Mouse (Mus musculus): ENCODE data around the gene BC017158. TPM values are rescaled to one million over a fixed set of nuclear protein-coding genes. Genes with fewer than 3 reads are reported as not detected.

BC017158 gene
- polyA plus RNA-seq, 1 experiment from 2014 or later = 20.0 TPM

- H3K4me1 ChIP-seq (replicated peaks) = peaks cover 31% of the 10 kb centered on the region
- no peak for ATAC-seq (ENCODE audit: insufficient number of reproducible peaks, low FRiP score)
- no peaks in the 10 kb centered on the region for H3K27me3 ChIP-seq (replicated peaks)
- H3K9me3 ChIP-seq (replicated peaks) = no peaks in the 10 kb centered on the region
- H3K4me3 ChIP-seq = no peak overlapping the region
- peak overlapping the region; percentile 21; the same call in 1 of the 2 replicates for H3K9ac ChIP-seq
- H3K36me3 ChIP-seq = peaks cover 68% of the 10 kb centered on the region
- WGBS = 90% methylated on average over 18 of the region's 18 CpGs
- no peak overlapping the region for H3K27ac ChIP-seq (ENCODE audit: poor library complexity, severe bottlenecking)
- H3K4me2 ChIP-seq = no peak overlapping the region
These were observed 53.5 kb downstream of the BC017158 start for GRCm38 (mm10) chr7:128244410-128245025.

DNA sequence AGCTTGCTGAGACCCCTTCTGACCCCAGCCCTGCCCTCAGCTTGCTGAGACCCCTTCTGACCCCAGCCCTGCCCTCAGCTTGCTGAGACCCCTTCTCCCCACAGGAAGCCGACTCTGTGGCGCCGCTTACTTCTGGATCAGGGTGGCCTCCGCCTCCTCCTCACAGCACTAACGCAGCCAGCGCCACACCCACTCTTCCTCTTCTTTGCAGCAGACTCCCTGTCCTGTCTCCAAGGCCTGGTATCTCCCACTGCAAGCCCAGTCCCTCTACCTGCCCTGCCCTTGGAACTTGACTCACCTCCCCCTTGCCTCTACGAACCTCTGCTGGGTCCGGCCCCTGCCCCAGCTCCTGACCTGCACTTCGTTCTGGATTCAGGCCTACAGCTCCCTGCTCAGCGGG lies 54.0 kb downstream of the BC017158 start:
- 0 out of 2 replicates have a peak overlapping the region, but pooled peaks have one; percentile 21 for H3K9ac ChIP-seq
- no peak overlapping the region for H3K4me3 ChIP-seq
- 65% methylated on average over 10 of the region's 10 CpGs for WGBS
- H3K4me1 ChIP-seq (replicated peaks) = peaks cover 32% of the 10 kb centered on the region
- no peak overlapping the region for H3K27ac ChIP-seq (ENCODE audit: poor library complexity, severe bottlenecking)
- no peak overlapping the region for H3K4me2 ChIP-seq
- H3K9me3 ChIP-seq (replicated peaks) = no peaks in the 10 kb centered on the region
- peaks cover 63% of the 10 kb centered on the region for H3K36me3 ChIP-seq
- no peaks in the 10 kb centered on the region for H3K27me3 ChIP-seq (replicated peaks)
- no peak for ATAC-seq (ENCODE audit: insufficient number of reproducible peaks, low FRiP score)

GRCm38 (mm10) chr7:128242331-128242730 lies 55.6 kb downstream of the BC017158 start:
- no peak overlapping the region for H3K9ac ChIP-seq

DNA sequence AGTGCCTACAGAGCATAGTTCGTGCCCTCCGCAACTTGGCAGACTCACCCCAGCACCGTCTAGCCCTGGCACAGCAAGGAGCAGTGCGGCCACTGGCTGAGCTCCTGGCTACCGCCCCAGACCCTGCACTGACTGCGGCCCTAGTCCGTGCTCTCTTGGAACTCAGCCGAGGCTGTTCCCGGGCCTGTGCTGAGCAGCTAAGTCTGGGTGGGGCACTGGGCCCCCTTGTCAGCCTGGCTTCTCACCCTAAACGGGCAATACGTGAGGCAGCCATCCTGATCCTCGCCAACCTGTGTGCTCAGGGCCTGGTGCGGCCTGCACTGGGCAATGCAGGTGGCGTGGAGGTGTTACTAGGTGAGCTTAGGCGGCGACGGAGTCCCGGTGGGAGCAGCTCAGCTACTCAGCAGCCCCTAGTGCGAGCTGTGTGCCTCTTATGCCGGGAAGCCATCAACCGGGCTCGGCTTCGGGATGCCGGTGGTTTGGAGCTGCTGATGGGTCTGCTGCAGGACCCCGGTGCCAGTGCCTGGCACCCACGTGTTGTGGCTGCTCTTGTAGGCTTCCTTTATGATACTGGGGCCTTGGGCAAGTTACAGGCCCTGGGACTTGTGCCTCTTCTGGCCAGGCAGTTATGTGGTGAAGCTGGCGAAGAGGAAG lies 57.7 kb downstream of the BC017158 start:
- no peak for ATAC-seq (ENCODE audit: insufficient number of reproducible peaks, low FRiP score)
- Histone ChIP-seq H3K36me3 (peaks cover 60% of the 10 kb centered on the region), H3K9ac (no peak overlapping the region), H3K27me3 (replicated peaks) (no peaks in the 10 kb centered on the region), H3K4me3 (no peak overlapping the region), H3K4me2 (no peak overlapping the region), H3K4me1 (replicated peaks) (peaks cover 16% of the 10 kb centered on the region), H3K27ac (ENCODE audit: poor library complexity, severe bottlenecking) (no peak overlapping the region), H3K9me3 (replicated peaks) (no peaks in the 10 kb centered on the region)
- WGBS = 95% methylated on average over 27 of the region's 27 CpGs

More at GRCm38 (mm10) chr7:128242331-128242730, 55.6 kb downstream of the BC017158 start:
- ATAC-seq (ENCODE audit: insufficient number of reproducible peaks, low FRiP score) = no peak
- Histone ChIP-seq H3K9me3 (replicated peaks) (no peaks in the 10 kb centered on the region), H3K27ac (ENCODE audit: poor library complexity, severe bottlenecking) (no peak overlapping the region), H3K4me3 (no peak overlapping the region), H3K27me3 (replicated peaks) (no peaks in the 10 kb centered on the region), H3K36me3 (peaks cover 54% of the 10 kb centered on the region), H3K4me2 (no peak overlapping the region), H3K4me1 (replicated peaks) (peaks cover 22% of the 10 kb centered on the region)
- WGBS = 95% methylated on average over 16 of the region's 16 CpGs

GRCm38 (mm10) chr7:128238991-128239390 lies 59.0 kb downstream of the BC017158 start:
- no peaks in the 10 kb centered on the region for H3K27me3 ChIP-seq (replicated peaks)
- 0 out of 2 replicates have a peak overlapping the region, but pooled peaks have one; percentile 51 for H3K9ac ChIP-seq
- peaks cover 51% of the 10 kb centered on the region for H3K36me3 ChIP-seq
- H3K4me2 ChIP-seq = peak overlapping the region; percentile 77
- peak overlapping the region; percentile 78 for H3K4me3 ChIP-seq
- ATAC-seq (ENCODE audit: insufficient number of reproducible peaks, low FRiP score) = no peak
- H3K4me1 ChIP-seq (replicated peaks) = peaks cover 16% of the 10 kb centered on the region
- H3K9me3 ChIP-seq (replicated peaks) = no peaks in the 10 kb centered on the region
- H3K27ac ChIP-seq (ENCODE audit: poor library complexity, severe bottlenecking) = peak overlapping the region; percentile 87
- WGBS = 25% methylated on average over 4 of the region's 4 CpGs

- Histone ChIP-seq H3K27me3 (replicated peaks) (no peaks in the 10 kb centered on the region), H3K9me3 (replicated peaks) (no peaks in the 10 kb centered on the region), H3K27ac (ENCODE audit: poor library complexity, severe bottlenecking) (peak within 1 kb of the TSS; percentile 97), H3K9ac (peak within 1 kb of the TSS; percentile 85), H3K4me1 (replicated peaks) (peaks cover 16% of the 10 kb centered on the region), H3K4me3 (peak within 1 kb of the TSS; percentile 78), H3K4me2 (peak within 1 kb of the TSS; percentile 78), H3K36me3 (peaks cover 47% of the 10 kb centered on the region)
- ATAC-seq (ENCODE audit: insufficient number of reproducible peaks, low FRiP score) = peak; percentile 91
- WGBS = under 1% methylated on average over 72 of the region's 72 CpGs
These were observed 59.8 kb downstream of the BC017158 start, which contains the start of gene 9130023H24Rik for GRCm38 (mm10) chr7:128237927-128238778. TSS of gene 9130023H24Rik (minus strand) at chr7:128238031.

- WGBS = 1% methylated on average over 25 of the region's 25 CpGs
- no peaks in the 10 kb centered on the region for H3K9me3 ChIP-seq (replicated peaks)
- no peaks in the 10 kb centered on the region for H3K27me3 ChIP-seq (replicated peaks)
- no peak; the same call in 1 of the 2 replicates for ATAC-seq (ENCODE audit: insufficient number of reproducible peaks, low FRiP score)
- peak overlapping the region; percentile 85 for H3K9ac ChIP-seq
- peaks cover 16% of the 10 kb centered on the region for H3K4me1 ChIP-seq (replicated peaks)
- peaks cover 41% of the 10 kb centered on the region for H3K36me3 ChIP-seq
- peak overlapping the region; percentile 78 for H3K4me2 ChIP-seq
- H3K27ac ChIP-seq (ENCODE audit: poor library complexity, severe bottlenecking) = peak overlapping the region; percentile 97
- peak overlapping the region; percentile 78 for H3K4me3 ChIP-seq
These were observed 60.4 kb downstream of the BC017158 start for GRCm38 (mm10) chr7:128237593-128237926.

GRCm38 (mm10) chr7:128236856-128237592 lies 60.9 kb downstream of the BC017158 start, which contains the start of gene Armc5:
TSS of gene Armc5 (plus strand) at chr7:128237342.
- no peaks in the 10 kb centered on the region for H3K27me3 ChIP-seq (replicated peaks)
- H3K4me2 ChIP-seq = peak within 1 kb of the TSS; percentile 78
- H3K4me1 ChIP-seq (replicated peaks) = peaks cover 16% of the 10 kb centered on the region
- peak within 1 kb of the TSS; percentile 78 for H3K4me3 ChIP-seq
- peaks cover 35% of the 10 kb centered on the region for H3K36me3 ChIP-seq
- peak within 1 kb of the TSS; percentile 97 for H3K27ac ChIP-seq (ENCODE audit: poor library complexity, severe bottlenecking)
- H3K9me3 ChIP-seq (replicated peaks) = no peaks in the 10 kb centered on the region
- 25% methylated on average over 37 of the region's 37 CpGs for WGBS
- H3K9ac ChIP-seq = peak within 1 kb of the TSS; percentile 85
- ATAC-seq (ENCODE audit: insufficient number of reproducible peaks, low FRiP score) = peak; percentile 26; the same call in 1 of the 2 replicates

- Histone ChIP-seq H3K27me3 (replicated peaks) (no peaks in the 10 kb centered on the region), H3K4me3 (no peak overlapping the region; the same call in 1 of the 2 replicates), H3K9ac (peak overlapping the region; percentile 85; the same call in 1 of the 2 replicates), H3K36me3 (peaks cover 30% of the 10 kb centered on the region), H3K9me3 (replicated peaks) (no peaks in the 10 kb centered on the region), H3K4me1 (replicated peaks) (peaks cover 16% of the 10 kb centered on the region), H3K27ac (ENCODE audit: poor library complexity, severe bottlenecking) (no peak overlapping the region), H3K4me2 (peak overlapping the region; percentile 78; the same call in 1 of the 2 replicates)
- WGBS = 92% methylated on average over 13 of the region's 13 CpGs
- no peak for ATAC-seq (ENCODE audit: insufficient number of reproducible peaks, low FRiP score)
These were observed 61.5 kb downstream of the BC017158 start for GRCm38 (mm10) chr7:128236426-128236825.

DNA sequence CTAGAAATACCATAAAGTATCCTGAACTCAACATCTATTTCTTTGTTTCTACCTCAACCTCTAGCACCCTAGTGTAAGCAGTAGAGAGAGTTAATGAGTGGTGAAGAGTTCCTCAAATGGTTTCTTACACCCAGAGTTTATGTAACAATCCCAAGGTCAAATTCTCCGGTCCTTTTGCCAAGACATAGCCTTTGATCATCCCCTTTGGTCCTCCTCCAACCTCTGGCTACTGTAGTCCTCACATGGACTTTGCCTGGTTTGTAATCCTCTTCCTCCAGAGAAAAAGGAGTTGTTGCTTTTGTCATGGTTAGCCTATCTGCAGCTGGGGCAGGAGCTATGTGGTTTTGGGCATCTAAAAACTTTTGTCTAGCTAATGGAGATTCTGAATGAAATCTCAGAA lies 62.5 kb downstream of the BC017158 start:
- no peak overlapping the region for H3K4me2 ChIP-seq

More for the DNA sequence above, 62.5 kb downstream of the BC017158 start:
- Histone ChIP-seq H3K9me3 (replicated peaks) (no peaks in the 10 kb centered on the region), H3K36me3 (peaks cover 20% of the 10 kb centered on the region), H3K27me3 (replicated peaks) (no peaks in the 10 kb centered on the region), H3K4me1 (replicated peaks) (peaks cover 16% of the 10 kb centered on the region), H3K9ac (no peak overlapping the region), H3K4me3 (no peak overlapping the region), H3K27ac (ENCODE audit: poor library complexity, severe bottlenecking) (no peak overlapping the region)
- no peak for ATAC-seq (ENCODE audit: insufficient number of reproducible peaks, low FRiP score)
- WGBS = 73% methylated on average over 1 of the region's 1 CpGs

Data from heart, embryonic 12.5 days (tissue).